Mouse (Mus musculus) liver, embryonic 11.5 days (tissue): ENCODE results near the gene A930004D18Rik. TPM values are rescaled to one million over a fixed set of nuclear protein-coding genes. Genes with fewer than 3 reads are reported as not detected.

Source experiments
- ATAC-seq: fragments of 200-750 bp; cut with Nextera tagmentation; replicated peaks from 2 replicates; pipeline ENCODE4 v1.8.0; 2017; ENCODE audit warnings: moderate number of reproducible peaks, mild to moderate bottlenecking, moderate TSS enrichment, moderate library complexity; ENCODE audit not compliant: low FRiP score
- DNase-seq: peaks from one replicate; pipeline ENCODE4 v3.0.0-alpha.2; 2017; ENCODE audit warnings: low spot score
- H3K27ac ChIP-seq: fragments of 300-500 bp; sonication (generic); 2 replicates; pipeline ENCODE4 v1.5.1; 2014; ENCODE audit warnings: mild to moderate bottlenecking, low read depth, low read length, control low read depth
- H3K27me3 ChIP-seq: fragments of 300-500 bp; sonication (generic); replicated peaks from 2 replicates; pipeline ENCODE4 v1.6.1; 2014; ENCODE audit warnings: low read length, mixed read lengths; ENCODE audit not compliant: control insufficient read depth, insufficient read depth
- H3K36me3 ChIP-seq: fragments of 300-500 bp; sonication (generic); 2 replicates; pipeline ENCODE4 v1.6.1; 2014; ENCODE audit warnings: mild to moderate bottlenecking, low read length, moderate library complexity, mixed read lengths; ENCODE audit not compliant: control insufficient read depth, insufficient read depth
- H3K4me1 ChIP-seq: fragments of 300-500 bp; sonication (generic); replicated peaks from 2 replicates; pipeline ENCODE4 v1.6.1; 2014; ENCODE audit warnings: low read length, mixed read lengths; ENCODE audit not compliant: control insufficient read depth, insufficient read depth
- H3K4me2 ChIP-seq: fragments of 300-500 bp; sonication (generic); 2 replicates; pipeline ENCODE4 v1.6.1; 2014; ENCODE audit warnings: mild to moderate bottlenecking, control low read depth, moderate library complexity
- H3K4me3 ChIP-seq: fragments of 300-500 bp; sonication (generic); 2 replicates; pipeline ENCODE4 v1.5.1; 2014; ENCODE audit warnings: low read depth, low read length, control low read depth
- H3K9ac ChIP-seq: fragments of 300-500 bp; sonication (generic); 2 replicates; pipeline ENCODE4 v1.6.1; 2014; ENCODE audit warnings: low read depth, low read length, control low read depth
- H3K9me3 ChIP-seq: fragments of 300-500 bp; sonication (generic); 2 replicates; pipeline ENCODE4 v1.6.1; 2016; ENCODE audit warnings: low read length, inconsistent platforms, mixed read lengths; ENCODE audit not compliant: control insufficient read depth
- WGBS: fragments of 180-500 bp; shearing (Covaris S2); extraction: QIAGEN DNeasy Blood & Tissue Kit; methylation state at CpG from one replicate; pipeline ENCODE4 v1.1.7; 2014; 5-methylcytosine and 5-hydroxymethylcytosine counted together
- polyA plus RNA-seq: library from polyadenylated mRNA; unstranded; fragments of >200 nt; fragmentation: Nextera tagmentation; extraction: Ambion mirVana; gene quantifications from 2 replicates; pipeline ENCODE4 v1.2.1, GENCODE M21; 2014

Gene A930004D18Rik
- polyA plus RNA-seq, 1 experiment from 2014 or later: 3.9 TPM

DNA sequence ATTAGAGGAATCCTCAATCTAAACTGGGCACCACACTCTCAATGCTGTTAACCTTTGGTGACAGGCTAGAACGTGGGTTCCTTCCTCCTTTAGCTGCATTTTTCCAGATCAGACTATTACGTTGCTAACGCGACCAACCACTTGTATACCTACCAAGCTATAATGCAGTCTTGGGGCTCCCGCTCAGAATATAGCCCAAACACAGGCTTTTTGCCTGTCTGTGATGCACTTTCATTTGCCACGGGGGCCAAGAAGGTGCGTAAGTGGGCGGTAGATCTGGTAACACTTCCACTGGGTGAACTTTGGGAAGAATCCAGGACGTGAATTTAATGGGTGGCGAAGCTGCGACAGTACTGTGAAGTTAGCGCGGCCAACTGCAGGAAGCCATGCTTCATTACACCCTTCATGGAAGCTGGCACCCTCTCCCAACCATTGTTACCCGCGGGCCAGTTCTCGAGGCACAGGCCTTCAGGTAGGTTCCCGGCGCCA is 26.3 kb upstream of the A930004D18Rik start:
- no peaks in the 10 kb centered on the region for H3K27me3 ChIP-seq
- under 1% methylated on average over 18 of the region's 18 CpGs for WGBS
- peaks cover 13% of the 10 kb centered on the region for H3K4me1 ChIP-seq
- DNase-seq (peak; percentile 78), ATAC-seq (peak; percentile 49)
- H3K9ac ChIP-seq: peak overlapping the region; percentile 99
- peak overlapping the region; percentile 72 for H3K4me2 ChIP-seq
- H3K36me3 ChIP-seq: peaks cover 2% of the 10 kb centered on the region; the same call in 1 of the 2 replicates
- no peaks in the 10 kb centered on the region for H3K9me3 ChIP-seq
- peak overlapping the region; percentile 100 for H3K27ac ChIP-seq
- H3K4me3 ChIP-seq: peak overlapping the region; percentile 93

DNA sequence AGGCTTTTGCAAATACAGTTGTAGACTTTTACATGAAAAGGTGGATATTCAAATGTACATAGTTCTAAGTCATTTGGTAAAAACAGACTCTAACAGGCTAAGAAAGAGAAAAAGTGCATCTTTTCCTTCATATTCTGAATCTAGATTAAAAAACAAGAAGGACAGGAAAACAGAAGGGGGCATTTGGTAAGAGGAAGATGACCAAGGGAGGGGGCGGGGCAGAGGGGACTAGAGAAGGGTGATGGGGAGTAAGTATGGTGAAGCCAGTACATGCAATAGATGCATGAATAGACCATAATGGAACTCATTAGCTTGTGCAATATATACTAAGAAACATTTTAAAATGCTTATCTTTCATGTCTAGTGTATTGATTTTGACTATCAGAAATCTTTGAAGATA is 22.9 kb upstream of the A930004D18Rik start:
- ATAC-seq: no peak
- 81% methylated on average over 1 of the region's 1 CpGs for WGBS

DNA sequence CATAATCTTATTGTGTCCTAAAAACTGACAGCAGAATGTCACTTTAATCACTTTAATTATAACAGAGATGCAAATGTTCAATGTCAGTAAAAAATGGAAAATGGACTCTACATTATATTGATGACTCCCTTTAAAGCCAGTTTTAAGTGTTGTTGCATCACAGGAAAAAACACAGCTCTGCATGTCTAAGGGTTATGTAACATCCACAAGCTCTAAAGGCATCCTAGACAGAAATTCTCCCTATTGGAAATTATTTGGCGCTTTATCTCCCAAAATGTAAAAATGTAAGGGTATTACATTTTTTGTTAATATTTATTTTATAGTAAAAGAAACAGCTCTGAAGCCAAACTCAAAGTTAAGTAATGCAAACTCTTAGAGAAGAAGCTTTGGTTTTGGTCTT is 22.4 kb upstream of the A930004D18Rik start:
- Histone ChIP-seq H3K4me1 (peaks cover 5% of the 10 kb centered on the region; the same call in 1 of the 2 replicates), H3K9me3 (no peaks in the 10 kb centered on the region), H3K4me3 (no peak overlapping the region), H3K9ac (no peak overlapping the region), H3K36me3 (no peaks in the 10 kb centered on the region), H3K27me3 (no peaks in the 10 kb centered on the region), H3K4me2 (no peak overlapping the region), H3K27ac (no peak overlapping the region)
- DNase-seq (no peak), ATAC-seq (no peak)
- WGBS: 64% methylated on average over 1 of the region's 1 CpGs

More for the DNA sequence above, 22.9 kb upstream of the A930004D18Rik start:
- Histone ChIP-seq H3K9me3 (no peaks in the 10 kb centered on the region), H3K27me3 (no peaks in the 10 kb centered on the region), H3K27ac (no peak overlapping the region), H3K4me3 (no peak overlapping the region), H3K9ac (no peak overlapping the region), H3K4me2 (no peak overlapping the region), H3K4me1 (peaks cover 5% of the 10 kb centered on the region; the same call in 1 of the 2 replicates), H3K36me3 (no peaks in the 10 kb centered on the region)
- no peak for DNase-seq

DNA sequence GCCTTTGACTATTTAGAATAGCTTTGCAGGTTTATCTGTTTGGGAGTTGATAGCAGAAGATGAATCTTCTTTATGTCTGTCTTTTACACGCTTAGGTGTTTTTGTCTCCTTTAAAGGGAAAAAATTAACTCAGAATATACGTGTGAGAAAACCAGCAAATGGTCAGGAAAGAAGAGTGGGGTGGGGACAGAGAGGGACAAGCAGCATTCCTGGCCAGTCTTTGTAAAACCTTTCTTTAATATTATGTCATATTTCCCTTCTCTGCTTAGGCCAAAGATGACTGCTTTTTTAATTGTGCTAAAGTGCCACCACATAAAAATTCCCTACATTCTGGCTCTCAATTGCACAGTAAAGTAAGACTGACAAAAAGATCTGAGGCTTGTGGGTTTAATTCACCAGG is 21.5 kb upstream of the A930004D18Rik start:
- Histone ChIP-seq H3K4me3 (no peak overlapping the region), H3K27ac (no peak overlapping the region), H3K9ac (no peak overlapping the region), H3K4me2 (peak overlapping the region; percentile 35; the same call in 1 of the 2 replicates), H3K36me3 (no peaks in the 10 kb centered on the region), H3K27me3 (no peaks in the 10 kb centered on the region), H3K9me3 (no peaks in the 10 kb centered on the region), H3K4me1 (peaks cover 5% of the 10 kb centered on the region; the same call in 1 of the 2 replicates)
- ATAC-seq: no peak
- DNase-seq: no peak
- WGBS: 47% methylated on average over 2 of the region's 2 CpGs

DNA sequence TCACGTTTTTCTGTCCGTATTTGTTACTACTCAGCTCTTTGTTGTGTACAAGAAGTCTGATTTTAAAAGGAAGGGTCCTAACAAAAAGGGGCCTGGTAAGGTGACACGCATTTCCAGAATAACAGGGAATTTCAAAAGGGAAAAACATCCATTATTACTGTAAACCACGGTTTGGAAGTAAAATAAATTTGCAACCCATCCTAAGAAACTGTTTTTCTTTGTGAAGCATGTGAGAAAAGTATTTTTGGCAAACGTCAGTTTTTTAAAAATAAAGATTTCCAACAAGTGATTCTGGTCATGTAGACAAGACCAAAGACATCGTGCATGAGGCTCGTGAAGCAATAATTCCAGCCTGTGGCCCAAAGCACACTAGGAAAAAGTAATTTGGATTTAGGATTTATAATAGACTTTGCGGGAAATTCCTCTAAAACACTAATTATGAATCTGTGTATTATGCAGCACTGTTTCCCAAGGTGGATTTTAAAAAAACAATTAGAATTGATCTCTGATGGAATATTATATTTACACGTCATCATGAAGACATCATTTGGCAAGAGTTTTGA is 20.7 kb upstream of the A930004D18Rik start:
- Histone ChIP-seq H3K4me3 (peak overlapping the region; percentile 60), H3K9ac (peak overlapping the region; percentile 85), H3K27ac (peak overlapping the region; percentile 100), H3K27me3 (no peaks in the 10 kb centered on the region), H3K4me2 (peak overlapping the region; percentile 87), H3K4me1 (peaks cover 5% of the 10 kb centered on the region; the same call in 1 of the 2 replicates), H3K36me3 (no peaks in the 10 kb centered on the region), H3K9me3 (no peaks in the 10 kb centered on the region)
- 27% methylated on average over 9 of the region's 9 CpGs for WGBS
- DNase-seq (no peak), ATAC-seq (no peak)

DNA sequence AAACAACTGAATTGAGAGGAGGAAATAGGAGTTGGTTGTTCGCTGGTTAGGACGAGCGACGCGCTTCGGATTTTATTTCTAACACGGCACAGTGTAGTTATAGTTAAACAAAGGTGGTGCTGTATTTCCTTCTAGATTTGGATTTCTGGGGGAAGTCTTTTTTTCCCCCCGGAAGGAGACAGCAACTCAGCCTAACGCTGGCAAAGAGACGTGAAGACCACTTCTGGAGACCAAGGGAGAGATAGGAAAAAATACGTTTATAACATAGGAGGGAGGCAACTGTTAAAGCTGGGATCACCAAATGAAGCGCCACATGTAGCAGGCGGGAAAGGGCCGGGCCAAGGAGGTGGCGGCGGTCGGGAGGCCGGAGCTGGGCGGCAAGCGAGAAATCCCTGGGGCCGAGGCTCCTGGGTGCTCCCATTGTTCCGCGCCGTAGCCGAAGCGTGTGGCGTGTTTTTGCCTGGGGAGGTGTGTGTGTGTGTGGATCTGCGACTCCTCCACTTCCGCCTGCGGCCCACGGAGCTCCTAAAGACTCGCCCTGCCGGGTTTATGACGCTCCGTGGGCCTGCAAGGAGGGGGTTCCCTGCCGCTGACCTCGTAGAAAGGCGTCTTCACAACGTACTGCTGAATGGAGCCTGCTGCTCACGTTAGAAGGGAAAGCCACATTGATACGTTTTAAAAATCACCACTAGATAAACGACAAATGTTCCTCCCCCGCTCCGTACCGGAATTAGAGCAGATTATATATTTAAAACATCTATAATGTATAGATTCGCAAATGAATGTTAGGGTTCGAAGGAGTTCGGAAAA is 20.0 kb upstream of the A930004D18Rik start:
- Histone ChIP-seq H3K27me3 (no peaks in the 10 kb centered on the region), H3K36me3 (no peaks in the 10 kb centered on the region), H3K4me1 (peaks cover 5% of the 10 kb centered on the region; the same call in 1 of the 2 replicates), H3K4me2 (peak overlapping the region; percentile 87), H3K4me3 (peak overlapping the region; percentile 60), H3K27ac (peak overlapping the region; percentile 100), H3K9ac (peak overlapping the region; percentile 85), H3K9me3 (no peaks in the 10 kb centered on the region)
- DNase-seq (peak; percentile 71), ATAC-seq (peak; percentile 10; the same call in 1 of the 2 replicates)
- 2% methylated on average over 48 of the region's 48 CpGs for WGBS

DNA sequence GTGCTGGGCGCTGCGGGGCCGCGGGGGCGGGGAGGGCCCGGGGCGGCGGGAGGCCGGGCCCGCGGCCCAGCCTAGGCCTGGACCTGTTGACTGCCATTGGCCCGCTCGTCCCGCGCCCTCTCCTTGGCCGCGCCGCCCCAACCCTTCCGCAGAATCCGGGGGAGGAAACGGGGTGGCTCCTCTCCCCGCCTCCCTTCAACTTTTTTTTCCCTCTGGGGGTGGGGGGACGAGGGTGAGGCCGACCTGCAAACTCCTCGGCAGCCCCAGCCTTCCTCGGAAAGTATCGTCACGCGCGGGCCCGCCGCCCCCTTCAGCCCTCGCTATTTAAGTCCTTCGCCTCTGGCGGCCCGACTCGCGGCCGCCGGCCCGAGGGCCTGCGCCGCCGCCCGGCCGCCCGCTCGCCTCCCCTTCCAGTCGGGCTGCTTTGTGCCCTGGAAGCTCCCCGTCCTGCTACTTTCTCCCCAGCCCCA is 19.3 kb upstream of the A930004D18Rik start:
- Histone ChIP-seq H3K4me1 (peaks cover 5% of the 10 kb centered on the region; the same call in 1 of the 2 replicates), H3K9me3 (no peaks in the 10 kb centered on the region), H3K4me2 (peak overlapping the region; percentile 87), H3K4me3 (peak overlapping the region; percentile 60), H3K27ac (peak overlapping the region; percentile 100), H3K27me3 (no peaks in the 10 kb centered on the region), H3K36me3 (no peaks in the 10 kb centered on the region), H3K9ac (peak overlapping the region; percentile 85)
- 2% methylated on average over 37 of the region's 50 CpGs for WGBS
- peak; percentile 94 for ATAC-seq
- DNase-seq: peak; percentile 95

DNA sequence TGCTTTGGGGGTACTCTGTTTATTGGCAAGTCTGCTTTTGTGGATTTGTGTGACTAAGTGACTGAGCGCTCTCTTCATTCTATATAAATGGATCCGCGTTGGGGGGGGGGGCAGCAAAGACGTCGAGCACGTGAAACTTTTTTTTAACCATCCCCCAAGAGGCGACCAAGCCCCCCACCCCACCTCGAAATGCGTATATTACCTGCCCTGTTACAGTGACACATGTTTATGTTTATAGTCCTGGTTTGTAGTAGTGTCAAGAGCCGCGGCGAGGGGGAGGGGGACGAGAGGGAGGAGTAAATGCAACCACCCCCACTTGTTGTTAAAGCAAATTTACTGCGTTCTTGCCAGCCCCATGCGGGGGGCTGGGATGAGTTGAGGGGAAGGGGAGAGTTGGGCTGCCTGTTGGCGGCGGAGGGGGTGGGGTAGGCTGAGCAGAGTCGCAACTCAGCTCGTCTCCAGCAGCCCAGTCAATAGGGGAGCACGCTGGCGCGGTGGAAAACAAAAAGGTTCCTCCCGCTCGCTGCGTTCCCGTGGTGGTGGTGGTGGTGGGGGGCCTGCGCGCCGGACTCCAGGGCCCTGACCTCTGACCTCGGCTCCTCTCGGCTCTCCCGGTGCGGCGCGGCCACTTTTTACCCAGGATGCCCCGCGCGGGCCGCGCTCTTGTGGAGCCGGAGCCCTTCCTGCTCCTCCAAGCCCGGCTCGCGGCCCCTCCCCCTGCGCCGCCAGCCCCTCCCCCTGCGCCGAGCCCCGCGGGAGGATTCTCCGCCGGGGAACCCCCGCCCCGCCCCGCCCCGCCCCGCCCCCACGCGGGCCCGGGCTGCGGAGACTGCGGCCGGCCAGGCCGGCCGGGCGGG is 18.6 kb upstream of the A930004D18Rik start:
- H3K9ac ChIP-seq: peak overlapping the region; percentile 85
- 0 out of 2 replicates have a peak, but pooled peaks cover 3% of the 10 kb centered on the region for H3K27me3 ChIP-seq
- no peaks in the 10 kb centered on the region for H3K9me3 ChIP-seq
- H3K36me3 ChIP-seq: no peaks in the 10 kb centered on the region
- ATAC-seq (peak; percentile 87), DNase-seq (peak; percentile 97)
- H3K4me1 ChIP-seq: peaks cover 5% of the 10 kb centered on the region; the same call in 1 of the 2 replicates
- peak overlapping the region; percentile 87 for H3K4me2 ChIP-seq
- peak overlapping the region; percentile 100 for H3K27ac ChIP-seq
- under 1% methylated on average over 62 of the region's 66 CpGs for WGBS
- peak overlapping the region; percentile 60 for H3K4me3 ChIP-seq
